Mouse (Mus musculus) small intestine, adult 2 months (tissue): ENCODE measurements around the gene Sys1.

Experiments used
- CTCF ChIP-seq: fragments of 200-500 bp; IDR thresholded peaks from 2 replicates; pipeline ENCODE4 v1.5.1; 2012; ENCODE audit warnings: low read depth, mild to moderate bottlenecking, control low read depth, inconsistent platforms, low read length, moderate library complexity, mixed read lengths; ENCODE audit not compliant: insufficient replicate concordance, insufficient read length; ENCODE audit errors: extremely low read depth
- POLR2A ChIP-seq: fragments of 200-500 bp; IDR thresholded peaks from 2 replicates; pipeline ENCODE4 v1.6.1; 2012; ENCODE audit warnings: low read depth, mild to moderate bottlenecking, control low read depth, inconsistent platforms, low read length, moderate library complexity

DNA sequence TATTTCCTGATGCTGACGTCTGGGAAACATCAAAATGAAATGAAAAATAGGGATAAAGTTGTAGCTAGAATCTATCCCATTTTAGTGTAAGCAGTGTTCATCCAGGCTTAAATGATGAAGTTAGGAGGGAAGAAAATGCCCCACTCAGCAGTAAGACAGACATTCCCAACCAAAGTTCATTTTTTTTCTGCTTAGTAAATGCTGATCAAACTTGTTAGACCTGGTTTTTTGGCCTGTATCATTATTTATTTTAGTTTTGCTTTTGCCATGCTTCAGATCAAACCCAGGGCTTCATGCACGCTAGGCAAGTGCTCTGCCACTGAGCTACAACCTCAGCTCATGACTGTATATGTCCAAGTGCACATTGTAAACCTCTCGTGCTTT lies 10.7 kb upstream of the Sys1 start:
- TF ChIP-seq CTCF: no peak
- TF ChIP-seq POLR2A: no peak
